Mouse (Mus musculus): Measurements from ENCODE around the gene Fam189a2. TPM values are rescaled to one million over a fixed set of nuclear protein-coding genes. Genes with fewer than 3 reads are reported as not detected.

Fam189a2 gene
- total and polyA plus RNA-seq, 3 experiments = not detected

GRCm38 (mm10) chr19:24018396-24018795, 12.4 kb downstream of the Fam189a2 start:
- TF ChIP-seq MAX (IDR thresholded peaks at IDR 0.05; ENCODE audit: low read length) = no peak
- TF ChIP-seq POLR2AphosphoS2 (IDR thresholded peaks at IDR 0.05; ENCODE audit: low read length) = no peak
- no peak for TF ChIP-seq MEF2A (IDR thresholded peaks at IDR 0.05; ENCODE audit: extremely low read depth, insufficient replicate concordance, low read depth, low read length, poor library complexity, severe bottlenecking)
- TF ChIP-seq SIN3A (IDR thresholded peaks at IDR 0.05; ENCODE audit: low read length) = no peak
- TF ChIP-seq HCFC1 (IDR thresholded peaks at IDR 0.05; ENCODE audit: low read depth, low read length) = no peak
- TF ChIP-seq CHD2 (IDR thresholded peaks at IDR 0.05; ENCODE audit: low read length) = no peak
- no peaks in the 10 kb centered on the region for H3K4me1 ChIP-seq (ENCODE audit: control insufficient read depth in 1 of 2, insufficient read depth in 2 of 2, low read length in 2 of 2)
- H3K4me3 ChIP-seq (ENCODE audit: control insufficient read depth in 1 of 2, insufficient read depth in 1 of 2, low read depth in 2 of 2, low read length in 2 of 2) = no peak overlapping the region
- no peaks in the 10 kb centered on the region for H3K36me3 ChIP-seq (ENCODE audit: control insufficient read depth in 1 of 2, insufficient read depth in 2 of 2, low read length in 2 of 2)
- no peaks in the 10 kb centered on the region for H3K79me2 ChIP-seq (ENCODE audit: control insufficient read depth, insufficient read depth, low read length, poor library complexity)
- H3K9ac ChIP-seq (ENCODE audit: control insufficient read depth, low read depth, low read length, poor library complexity, severe bottlenecking) = no peak overlapping the region
- no peak for DNase-seq (ENCODE audit: low read depth, low spot score)
- H3K27ac ChIP-seq (ENCODE audit: control insufficient read depth, low read depth, low read length) = no peak overlapping the region
- H3K9me3 ChIP-seq (replicated peaks; ENCODE audit: insufficient read depth, low read length) = no peaks in the 10 kb centered on the region
- H3K27me3 ChIP-seq (ENCODE audit: control insufficient read depth in 1 of 2, insufficient read depth in 2 of 2, low read length in 2 of 2) = no peaks in the 10 kb centered on the region

GRCm38 (mm10) chr19:24017892-24018291, 12.9 kb downstream of the Fam189a2 start:
- H3K79me2 ChIP-seq (ENCODE audit: control insufficient read depth, insufficient read depth, low read length, poor library complexity) = no peaks in the 10 kb centered on the region
- H3K9me3 ChIP-seq (replicated peaks; ENCODE audit: insufficient read depth, low read length) = no peaks in the 10 kb centered on the region
- H3K4me1 ChIP-seq (ENCODE audit: control insufficient read depth in 1 of 2, insufficient read depth in 2 of 2, low read length in 2 of 2) = no peaks in the 10 kb centered on the region
- H3K36me3 ChIP-seq (ENCODE audit: control insufficient read depth in 1 of 2, insufficient read depth in 2 of 2, low read length in 2 of 2) = no peaks in the 10 kb centered on the region
- no peak for DNase-seq (ENCODE audit: low read depth, low spot score)
- no peak for TF ChIP-seq SIN3A (IDR thresholded peaks at IDR 0.05; ENCODE audit: low read length)
- TF ChIP-seq POLR2AphosphoS5 (IDR thresholded peaks at IDR 0.05; ENCODE audit: borderline replicate concordance, low read depth, low read length) = no peak
- TF ChIP-seq TBP (IDR thresholded peaks at IDR 0.05; ENCODE audit: low read depth, low read length) = no peak
- no peak for TF ChIP-seq ZNF384 (IDR thresholded peaks at IDR 0.05; ENCODE audit: low read depth, low read length)
- no peak for TF ChIP-seq USF2 (IDR thresholded peaks at IDR 0.05; ENCODE audit: borderline replicate concordance in 1 of 2, insufficient read depth in 1 of 2, low read depth in 1 of 2, low read length in 2 of 2)
- no peak for TF ChIP-seq NRF1 (IDR thresholded peaks at IDR 0.05; ENCODE audit: insufficient read depth, low read depth, low read length, poor library complexity, severe bottlenecking)
- no peak for TF ChIP-seq ZKSCAN1 (IDR thresholded peaks at IDR 0.05; ENCODE audit: low read depth, low read length)
- no peak for TF ChIP-seq NELFE (IDR thresholded peaks at IDR 0.05; ENCODE audit: low read depth, low read length)
- no peak for TF ChIP-seq CTCF (IDR thresholded peaks at IDR 0.05 in 2 of 3, conservative IDR thresholded peaks at IDR 0.05 in 1 of 3; ENCODE audit: control insufficient read depth in 1 of 3, insufficient read depth in 1 of 3, low read depth in 2 of 3, low read length in 3 of 3, poor library complexity in 1 of 3, severe bottlenecking in 1 of 3)
- no peak for TF ChIP-seq MEF2A (IDR thresholded peaks at IDR 0.05; ENCODE audit: extremely low read depth, insufficient replicate concordance, low read depth, low read length, poor library complexity, severe bottlenecking)
- TF ChIP-seq KAT2A (conservative IDR thresholded peaks at IDR 0.05; ENCODE audit: low read depth, low read length) = no peak
- no peak for TF ChIP-seq BHLHE40 (IDR thresholded peaks at IDR 0.05; ENCODE audit: borderline replicate concordance, low read depth, low read length)
- TF ChIP-seq MYB (IDR thresholded peaks at IDR 0.05; ENCODE audit: low read depth, low read length) = no peak
- TF ChIP-seq RCOR1 (IDR thresholded peaks at IDR 0.05; ENCODE audit: low read depth, low read length) = no peak
- no peak for TF ChIP-seq POLR2A (IDR thresholded peaks at IDR 0.05; ENCODE audit: control insufficient read depth in 1 of 2, insufficient read depth in 1 of 2, low read depth in 1 of 2, low read length in 2 of 2, poor library complexity in 1 of 2)
- TF ChIP-seq TCF12 (IDR thresholded peaks at IDR 0.05; ENCODE audit: low read depth, low read length) = no peak
- no peak for TF ChIP-seq USF1 (IDR thresholded peaks at IDR 0.05; ENCODE audit: low read depth, low read length)
- H3K27me3 ChIP-seq (ENCODE audit: control insufficient read depth in 1 of 2, insufficient read depth in 2 of 2, low read length in 2 of 2) = no peaks in the 10 kb centered on the region
- no peak overlapping the region for H3K4me3 ChIP-seq (ENCODE audit: control insufficient read depth in 1 of 2, insufficient read depth in 1 of 2, low read depth in 2 of 2, low read length in 2 of 2)
- no peak overlapping the region for H3K9ac ChIP-seq (ENCODE audit: control insufficient read depth, low read depth, low read length, poor library complexity, severe bottlenecking)
- no peak overlapping the region for H3K27ac ChIP-seq (ENCODE audit: control insufficient read depth, low read depth, low read length)

All from MEL (cell line).